Mouse (Mus musculus): Measurements from ENCODE around the gene Pank2.
"Not testable (repeated sequence)": the region's sequence is repeated elsewhere in the genome, so short reads cannot be mapped to it uniquely, and the experiment has no call there.

Gene Pank2

DNA sequence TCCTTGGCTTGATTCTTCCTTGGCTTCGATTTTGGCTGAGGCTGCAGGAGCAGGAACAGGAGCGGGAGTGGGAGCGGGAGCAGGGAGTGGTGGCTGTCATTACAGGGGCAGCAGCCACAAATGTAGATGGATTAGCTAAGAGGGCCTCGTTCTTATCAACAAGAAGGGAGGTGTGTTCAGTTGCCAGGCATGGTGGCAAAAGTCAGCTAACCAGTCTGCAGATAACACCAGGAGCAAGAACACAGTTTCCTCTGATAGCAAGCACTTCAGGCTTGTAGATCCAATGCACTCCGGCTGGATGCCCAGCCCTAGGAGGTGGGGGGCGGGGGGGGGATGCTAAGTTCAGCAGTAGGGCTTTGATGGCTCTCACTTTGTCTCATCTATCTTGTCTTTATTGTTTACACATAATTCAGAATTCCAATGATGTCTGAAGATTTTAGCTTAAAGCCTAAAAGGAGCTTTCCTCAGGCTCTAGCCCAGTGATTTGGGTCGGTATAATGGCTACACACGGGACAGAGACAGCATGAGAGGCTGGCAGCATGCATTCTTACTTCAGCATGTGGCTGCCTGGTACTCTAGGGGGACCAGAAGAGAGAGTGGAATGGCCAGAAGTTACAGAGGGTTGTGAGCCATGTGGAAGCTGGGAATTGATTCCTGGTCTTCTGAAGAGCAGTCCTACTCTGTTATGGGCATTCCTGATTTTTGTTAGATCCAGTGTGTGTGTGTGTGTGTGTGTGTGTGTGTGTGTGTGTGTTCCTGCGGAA, 1.6 kb upstream of the Pank2 start:
- no peak for DNase-seq (ENCODE audit: low read depth, low spot score)

DNA sequence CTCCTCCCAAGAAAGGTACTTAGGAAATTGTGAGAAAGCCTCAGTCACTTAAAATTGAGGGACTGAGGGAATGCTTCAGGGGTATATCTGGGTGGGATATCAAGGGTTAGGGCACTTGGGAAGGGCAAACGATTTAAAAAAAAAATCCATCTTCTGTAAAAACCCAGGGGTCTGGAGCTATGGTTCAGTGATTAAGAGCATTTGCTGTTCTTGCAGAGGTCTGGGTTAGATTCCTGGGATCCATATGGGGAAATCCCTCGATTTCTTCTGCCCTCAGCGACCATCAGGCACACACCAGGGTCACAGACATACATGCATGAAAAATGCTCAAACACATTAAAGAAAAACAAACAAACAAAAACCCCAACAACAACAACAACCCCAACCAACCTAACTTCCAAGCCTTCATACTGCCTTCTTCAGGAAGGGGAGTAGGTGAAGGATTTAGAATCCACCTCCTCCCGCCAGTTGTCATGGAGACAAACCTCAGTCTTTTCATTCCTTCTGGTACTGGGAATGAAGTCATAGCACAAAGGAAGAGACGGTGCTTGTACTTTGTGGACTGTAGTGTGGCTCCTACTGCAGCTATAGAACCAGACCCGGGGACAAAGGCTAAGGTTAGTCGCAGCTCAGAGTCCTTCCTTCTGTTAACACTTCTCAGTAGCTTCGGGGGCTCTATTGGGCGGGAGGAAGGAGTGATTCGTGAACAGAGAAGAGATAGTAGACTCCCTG, 648 bp upstream of the Pank2 start:
- DNase-seq (ENCODE audit: low read depth, low spot score) = peak; percentile 73

DNA sequence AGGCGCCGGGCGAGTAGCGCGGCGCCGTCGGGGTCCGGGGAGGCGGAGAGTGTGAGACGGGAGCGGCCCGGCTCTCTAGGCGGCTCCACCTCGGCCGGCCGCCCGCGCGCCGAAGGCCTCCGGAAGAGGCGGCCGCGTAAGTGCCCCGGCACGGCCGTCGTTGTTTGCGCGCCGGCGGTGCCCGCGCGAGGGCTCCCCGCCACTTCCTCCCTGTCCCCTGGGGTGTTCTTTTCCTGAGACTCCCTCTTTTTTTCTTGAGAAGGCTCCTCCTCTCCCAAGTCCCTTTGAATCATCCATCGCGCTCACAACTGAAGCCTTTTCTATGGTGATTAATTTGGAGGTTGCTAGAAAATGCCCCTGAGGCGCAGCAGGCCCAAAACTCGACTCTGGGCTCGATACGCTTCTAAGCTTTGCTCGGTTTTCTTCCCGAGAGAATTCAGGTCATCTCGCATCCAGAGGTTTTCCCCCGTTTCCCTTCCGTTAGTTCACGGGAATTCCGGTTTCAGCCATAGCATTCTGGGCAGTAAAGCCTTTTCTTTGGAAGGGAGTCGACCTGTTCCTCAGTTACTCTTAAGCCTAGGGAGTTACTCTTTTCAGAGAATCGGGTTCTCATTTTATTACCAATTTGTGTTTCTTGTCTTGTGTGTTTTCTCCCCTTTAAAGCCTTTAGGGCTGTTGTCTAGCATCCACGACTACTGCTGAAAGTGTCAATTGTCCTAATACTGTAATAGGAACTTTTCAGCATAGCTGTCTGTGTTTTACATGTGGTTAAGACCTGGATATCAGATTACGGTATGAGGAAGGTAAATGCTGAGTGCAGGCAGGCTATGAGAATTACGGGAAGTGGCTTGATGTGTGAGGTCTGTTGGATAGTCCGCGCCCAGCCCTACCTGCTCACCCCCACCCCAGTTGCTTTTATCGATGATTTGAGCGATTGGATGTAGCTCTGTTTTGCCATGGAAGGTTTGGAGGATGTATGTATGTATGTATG, 680 bp downstream of the Pank2 start:
- DNase-seq (ENCODE audit: low read depth, low spot score) = peak; percentile 42

DNA sequence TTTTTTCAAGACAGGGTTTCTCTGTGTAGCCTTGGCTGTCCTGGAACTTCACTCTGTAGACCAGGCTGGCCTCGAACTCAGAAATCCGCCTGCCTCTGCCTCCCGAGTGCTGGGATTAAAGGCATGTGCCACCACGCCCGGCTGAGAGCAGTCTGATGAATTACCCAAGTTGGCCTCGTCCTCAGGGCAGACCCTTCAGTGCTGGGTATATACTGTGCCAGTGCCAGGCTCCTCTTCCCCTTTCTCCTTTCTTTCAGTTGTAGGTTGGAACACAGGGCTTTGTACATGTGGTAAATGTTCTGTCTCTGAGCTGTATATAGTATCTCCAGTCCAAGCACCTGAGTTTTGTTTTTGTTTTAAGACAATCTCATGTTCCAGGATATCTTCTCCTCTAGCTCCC, 1.7 kb downstream of the Pank2 start:
- DNase-seq (ENCODE audit: low read depth, low spot score) = no peak

DNA sequence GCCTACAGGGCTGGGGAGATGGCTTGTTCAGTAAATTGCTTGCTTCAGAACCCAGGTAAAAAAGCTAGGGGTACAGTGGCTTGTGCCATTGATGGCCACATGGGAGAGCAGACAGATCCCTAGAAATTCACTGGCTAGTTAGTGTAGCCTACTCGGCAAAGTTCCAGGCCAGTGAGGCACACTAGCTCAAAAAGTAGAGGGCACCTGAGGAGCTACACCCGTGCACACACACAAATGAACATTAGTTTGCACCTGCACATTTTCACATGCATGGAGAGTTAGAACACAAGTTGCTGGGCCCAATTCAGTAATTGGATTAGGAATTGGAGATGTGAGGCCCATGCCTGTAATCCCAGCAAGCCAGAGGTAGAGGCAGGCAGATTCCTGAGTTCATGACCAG, 2.8 kb downstream of the Pank2 start:
- no peak for DNase-seq (ENCODE audit: low read depth, low spot score)

DNA sequence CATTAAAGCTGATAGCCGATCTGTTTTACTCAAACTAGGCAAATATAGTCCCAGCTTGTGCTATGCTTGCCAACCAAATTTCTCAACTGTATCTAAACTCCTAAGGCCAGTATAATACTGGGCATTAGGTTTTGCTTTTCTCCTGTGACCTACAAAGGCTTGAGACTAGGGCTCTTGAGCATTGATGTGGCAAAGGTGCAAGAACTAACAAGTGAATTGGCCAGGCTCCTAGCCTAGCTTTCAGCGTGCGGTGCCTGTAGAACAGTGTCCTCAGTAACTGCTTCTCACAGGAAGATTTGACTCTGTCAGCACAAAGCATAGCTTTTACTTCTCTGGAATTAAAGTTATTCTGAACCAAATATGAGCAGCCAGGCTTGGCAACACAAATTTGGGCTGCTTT, 13.2 kb downstream of the Pank2 start:
- no peak for DNase-seq (ENCODE audit: low read depth, low spot score)

DNA sequence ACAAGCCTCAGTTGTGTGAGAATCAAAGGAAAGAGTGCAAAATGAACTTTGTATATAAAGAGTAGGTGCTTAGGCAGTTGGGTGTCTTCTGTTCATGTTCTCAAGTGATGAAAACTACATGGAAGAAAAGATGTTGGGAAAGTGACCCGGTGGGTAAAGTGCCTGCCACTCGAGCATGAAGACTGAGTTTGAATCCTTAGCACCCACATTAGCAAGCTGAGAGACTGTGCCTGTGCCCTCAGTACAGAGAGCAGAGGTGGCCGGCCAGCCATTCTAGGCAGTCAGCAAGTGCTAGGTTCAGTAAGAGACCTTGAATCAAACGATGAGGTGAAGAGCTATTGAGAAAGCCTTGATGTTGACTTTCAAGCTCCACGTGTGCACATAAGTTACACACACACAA, 14.4 kb downstream of the Pank2 start:
- DNase-seq (ENCODE audit: low read depth, low spot score) = no peak

DNA sequence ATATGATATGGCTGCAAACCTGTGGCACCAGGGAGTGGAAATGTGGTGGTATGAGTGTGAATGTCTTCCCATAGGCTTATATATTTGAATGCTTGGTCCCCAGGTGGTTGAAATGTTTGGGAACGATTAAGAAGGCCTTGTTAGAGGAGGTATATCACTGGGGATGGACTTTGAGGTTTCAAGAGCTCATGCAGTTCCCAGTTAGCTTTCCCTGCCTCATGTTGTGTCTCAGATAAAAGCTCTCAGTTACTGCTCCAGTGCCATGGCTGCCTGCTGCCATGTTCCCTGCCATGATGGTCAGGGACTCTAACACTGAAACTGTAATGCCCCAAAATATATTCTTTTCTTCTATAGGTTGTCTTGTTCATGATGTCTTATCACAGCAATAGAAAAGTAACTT, 19.3 kb downstream of the Pank2 start:
- DNase-seq (ENCODE audit: low read depth, low spot score) = no peak

DNA sequence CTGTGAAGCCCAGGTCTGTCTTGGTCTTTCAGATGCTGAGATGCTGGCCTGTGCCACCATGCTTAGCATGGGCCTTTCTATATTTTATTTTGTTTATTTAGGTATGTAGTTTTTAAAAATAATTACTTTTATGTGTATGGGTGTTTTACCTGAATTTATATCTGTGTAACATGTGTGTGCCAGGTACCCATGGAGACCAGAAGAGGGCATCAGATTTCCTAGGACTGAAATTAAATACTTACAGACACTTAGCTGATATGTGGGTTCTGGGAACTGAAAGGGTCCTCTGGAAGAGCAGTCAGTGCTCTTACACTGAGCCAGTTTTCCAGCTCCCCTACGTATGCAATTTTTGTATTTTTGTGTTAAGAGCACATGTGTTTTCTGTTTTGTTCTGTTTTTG, 24.0 kb downstream of the Pank2 start:
- no peak for DNase-seq (ENCODE audit: low read depth, low spot score)

DNA sequence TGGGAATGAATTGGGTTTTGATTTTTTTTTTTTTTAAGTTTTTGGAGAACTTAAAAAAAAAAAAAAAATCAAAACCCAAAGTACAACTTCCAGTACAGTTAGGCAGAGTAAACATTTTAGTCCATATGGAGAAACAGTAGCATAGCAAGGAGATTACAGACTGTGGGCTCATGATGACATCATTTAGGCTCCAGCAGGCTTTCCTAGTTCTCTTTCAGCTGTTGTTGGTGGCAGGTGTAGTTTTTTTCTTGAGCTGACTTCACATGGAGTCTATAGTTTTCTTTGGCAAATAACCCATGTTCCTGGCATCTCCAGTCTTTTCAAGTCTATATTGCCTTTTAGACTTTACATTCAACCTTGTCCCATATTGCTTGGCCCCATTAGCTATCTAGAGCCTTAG, 28.4 kb downstream of the Pank2 start:
- DNase-seq (ENCODE audit: low read depth, low spot score) = no peak

DNA sequence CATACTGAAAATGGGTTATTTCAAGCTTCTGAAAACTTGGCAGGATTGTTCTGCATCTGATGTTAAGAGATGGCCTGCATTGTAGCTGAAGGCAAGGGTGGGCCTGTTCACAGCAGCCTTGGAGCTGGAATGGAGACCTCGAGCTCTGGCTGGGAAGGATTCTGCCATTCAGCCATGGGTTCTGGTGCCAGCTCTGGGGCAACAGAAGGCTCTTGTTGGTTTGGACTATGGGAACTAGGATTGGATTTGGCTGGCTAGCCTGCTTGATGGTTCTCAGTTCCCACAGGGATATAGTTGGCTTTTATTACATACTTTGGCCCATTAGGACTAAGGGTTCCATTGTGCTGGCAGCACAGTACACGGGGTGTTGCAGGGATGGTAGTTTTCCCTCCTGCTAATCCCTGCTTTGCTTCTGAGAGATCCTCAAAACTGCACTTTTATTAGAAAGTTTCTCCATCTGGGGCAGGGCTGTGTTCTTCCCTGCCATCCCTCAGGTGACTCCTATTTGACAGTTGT, 34.5 kb downstream of the Pank2 start:
- DNase-seq (ENCODE audit: low read depth, low spot score) = no peak

DNA sequence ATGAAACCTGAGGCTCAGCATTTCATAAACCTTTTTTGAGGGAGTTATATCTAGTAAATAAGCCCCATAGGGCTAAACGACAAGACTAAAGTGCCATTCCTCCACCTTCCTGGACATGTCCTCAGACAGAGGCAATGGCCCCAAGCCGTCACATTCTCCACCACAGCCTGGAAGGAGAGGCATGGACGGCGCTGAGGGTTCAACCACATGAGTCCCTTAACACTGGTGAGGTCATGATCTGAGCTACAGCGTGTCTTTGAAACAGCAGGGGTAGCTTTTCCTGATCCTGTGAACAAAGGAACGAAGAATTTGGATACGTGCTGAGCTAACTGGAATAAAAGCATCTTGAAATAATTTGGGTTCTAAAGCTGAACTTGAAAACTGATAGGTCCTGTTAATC, 36.4 kb downstream of the Pank2 start:
- not testable (repeated sequence) for DNase-seq (ENCODE audit: low read depth, low spot score)

DNA sequence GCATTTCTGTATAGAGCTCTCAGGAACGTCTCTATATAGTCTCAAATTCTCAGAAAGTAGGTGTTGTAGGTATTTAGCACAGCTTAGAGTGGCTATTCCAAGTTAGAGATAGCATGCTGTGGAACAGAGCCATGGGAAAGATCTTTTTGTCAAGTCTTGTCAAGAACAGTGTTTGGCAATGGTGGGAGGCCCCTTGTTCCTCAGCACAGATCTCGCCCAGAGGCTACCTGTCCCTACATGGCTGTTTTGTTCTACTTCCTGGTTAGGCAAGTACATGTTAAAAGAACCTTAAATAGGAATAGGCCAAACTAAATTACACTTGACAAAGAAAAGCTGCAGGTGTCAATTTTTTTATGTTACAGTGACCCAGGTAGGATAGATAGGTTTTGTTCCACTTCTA, 38.2 kb downstream of the Pank2 start:
- DNase-seq (ENCODE audit: low read depth, low spot score) = no peak

DNA sequence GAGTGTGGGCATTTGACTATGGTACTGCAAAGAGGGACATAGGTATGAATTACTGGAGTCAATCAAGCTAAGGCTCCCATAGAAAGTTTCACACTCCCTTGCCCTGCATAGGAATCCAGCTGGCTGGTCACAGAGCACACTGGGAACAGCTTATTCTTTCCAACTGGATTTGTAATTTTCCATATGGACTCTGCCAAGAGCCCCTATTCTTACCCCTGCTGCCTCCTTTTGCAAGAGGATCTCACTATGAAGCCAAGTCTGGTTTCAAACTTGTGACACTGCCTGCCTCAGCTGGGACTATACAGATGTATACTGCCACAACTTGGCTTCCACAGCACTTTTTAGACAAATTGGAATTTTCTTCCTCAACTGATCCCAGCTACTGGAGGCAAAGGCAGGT, 39.3 kb downstream of the Pank2 start:
- no peak for DNase-seq (ENCODE audit: low read depth, low spot score)

DNA sequence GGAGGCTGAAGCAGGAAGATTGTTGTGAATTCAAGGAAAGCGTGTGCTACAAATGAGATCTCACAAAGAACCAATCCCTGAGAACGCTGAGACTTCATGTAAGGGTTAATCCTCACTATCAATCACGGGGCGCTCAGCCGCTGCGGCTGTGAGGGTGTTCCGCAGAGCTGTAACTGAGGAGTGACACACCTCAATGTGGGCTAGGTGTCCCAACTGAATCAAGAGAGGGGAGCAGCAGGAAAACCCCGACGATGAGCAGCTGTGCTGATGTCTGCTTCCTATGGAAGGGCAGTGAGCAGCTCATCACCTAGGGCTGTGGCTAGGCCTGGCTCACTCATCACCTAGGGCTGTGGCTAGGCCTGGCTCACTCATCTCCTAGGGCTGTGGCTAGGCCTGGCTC, 42.2 kb downstream of the Pank2 start:
- DNase-seq (ENCODE audit: low read depth, low spot score) = no peak

DNA sequence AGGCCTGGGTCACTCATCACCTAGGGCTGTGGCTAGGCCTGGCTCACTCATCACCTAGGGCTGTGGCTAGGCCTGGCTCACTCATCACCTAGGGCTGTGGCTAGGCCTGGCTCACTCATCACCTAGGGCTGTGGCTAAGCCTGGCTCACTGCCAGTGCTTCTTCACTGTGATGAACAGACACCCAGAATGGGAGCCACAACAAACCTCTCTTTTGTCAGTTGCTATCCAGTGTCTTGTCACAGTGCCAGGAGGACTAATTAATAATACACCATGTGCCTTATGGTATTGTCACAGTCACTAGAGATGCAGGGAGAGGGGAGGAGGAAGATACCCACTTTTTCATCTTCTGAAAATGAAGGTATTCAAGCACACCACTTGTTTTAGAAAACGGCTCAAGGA, 42.9 kb downstream of the Pank2 start:
- DNase-seq (ENCODE audit: low read depth, low spot score) = not testable (repeated sequence)

DNA sequence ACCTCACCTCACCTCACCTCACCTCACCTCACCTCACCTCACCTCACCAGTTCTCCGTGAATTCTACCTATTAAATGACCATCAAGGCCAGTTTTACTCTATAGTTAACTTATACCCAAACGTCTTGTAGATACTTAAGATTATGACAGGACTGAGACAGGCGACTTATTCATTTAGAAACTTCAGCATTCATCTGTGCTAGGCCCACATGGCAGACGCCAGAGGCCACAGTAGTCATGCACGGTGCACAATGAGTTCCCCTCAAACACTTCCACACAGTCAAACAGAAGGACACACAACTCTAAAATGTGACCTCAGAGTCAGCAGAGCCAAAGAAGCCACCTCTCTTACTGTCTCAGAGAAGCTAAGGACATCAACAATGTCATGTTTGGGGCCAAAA, 45.1 kb downstream of the Pank2 start:
- no peak for DNase-seq (ENCODE audit: low read depth, low spot score)

DNA sequence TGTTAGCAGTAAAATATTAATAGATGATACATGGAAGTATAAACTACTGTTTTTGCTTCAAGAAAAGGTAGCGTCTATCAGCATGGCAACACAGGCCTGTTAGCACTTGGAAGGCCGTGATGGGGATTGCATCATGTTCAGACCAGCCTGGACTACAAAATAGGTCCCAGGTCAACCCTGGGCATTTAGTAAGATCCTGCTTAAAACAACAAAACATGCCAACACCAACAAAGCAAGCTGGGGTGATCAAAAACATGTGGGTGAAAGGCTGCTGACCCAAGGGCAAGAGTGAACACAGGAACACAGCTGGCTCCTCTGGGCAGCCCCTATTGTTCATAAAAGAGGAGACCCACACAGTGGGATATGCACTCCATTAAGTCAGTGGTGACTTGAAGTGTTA, 45.5 kb downstream of the Pank2 start:
- DNase-seq (ENCODE audit: low read depth, low spot score) = no peak

DNA sequence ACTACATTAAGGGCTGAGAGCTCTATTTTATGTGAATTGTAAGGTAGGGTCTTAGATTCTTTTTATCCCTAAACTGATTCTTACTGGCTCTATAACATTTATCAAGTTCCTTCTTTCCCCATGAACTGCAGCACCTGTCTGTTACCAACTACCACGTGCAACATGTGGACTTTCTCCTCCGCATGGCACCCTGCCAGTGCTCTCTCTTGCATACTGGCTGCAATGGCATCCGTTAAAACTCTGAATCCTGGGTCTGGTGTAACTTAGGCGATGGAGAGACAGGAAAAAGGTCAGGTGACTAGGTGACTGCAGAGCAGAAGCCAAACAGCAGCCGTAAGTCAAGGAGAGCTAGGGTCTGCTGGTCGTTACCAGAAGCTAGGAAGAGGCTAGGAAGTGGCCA, 47.0 kb downstream of the Pank2 start:
- no peak for DNase-seq (ENCODE audit: low read depth, low spot score)

DNA sequence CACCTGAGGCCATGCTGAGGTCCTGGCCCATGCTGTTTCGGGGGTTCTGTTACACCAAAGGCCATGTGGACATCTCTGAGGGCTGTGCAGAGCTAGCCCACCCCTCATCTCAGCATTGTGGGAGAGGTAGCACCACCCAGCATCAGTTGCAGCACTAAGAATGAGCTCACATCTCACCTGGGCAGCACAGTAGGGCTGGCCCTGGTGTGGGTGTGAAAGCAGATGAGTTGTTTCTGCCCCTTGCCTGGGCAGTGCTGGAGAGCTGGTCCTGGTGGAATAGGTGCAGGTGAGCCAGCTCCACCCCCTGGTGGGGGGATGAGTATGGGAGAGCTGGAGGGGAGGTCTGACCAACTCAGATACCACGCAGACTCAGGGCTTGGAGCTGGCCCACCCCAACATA, 53.9 kb downstream of the Pank2 start:
- DNase-seq (ENCODE audit: low read depth, low spot score) = no peak

DNA sequence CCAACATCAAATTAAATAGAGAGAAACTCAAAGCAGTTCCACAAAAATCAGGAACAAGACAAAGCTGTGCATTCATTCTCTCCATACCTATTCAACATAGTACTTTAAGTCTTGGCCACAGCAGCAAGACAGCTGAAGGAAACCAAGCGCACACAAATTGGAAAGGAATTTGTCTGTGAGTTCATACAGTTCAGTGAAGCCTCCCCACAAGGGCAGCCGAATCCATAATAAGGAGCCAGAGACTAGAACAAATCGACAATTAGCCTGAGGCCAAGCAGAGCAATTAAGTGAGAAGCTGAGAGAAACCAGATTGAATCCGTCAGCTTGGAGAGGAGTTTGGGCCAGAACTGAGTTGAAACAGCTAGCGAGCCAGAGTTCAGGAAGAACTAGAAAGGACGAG, 57.1 kb downstream of the Pank2 start:
- no peak for DNase-seq (ENCODE audit: low read depth, low spot score)

DNA sequence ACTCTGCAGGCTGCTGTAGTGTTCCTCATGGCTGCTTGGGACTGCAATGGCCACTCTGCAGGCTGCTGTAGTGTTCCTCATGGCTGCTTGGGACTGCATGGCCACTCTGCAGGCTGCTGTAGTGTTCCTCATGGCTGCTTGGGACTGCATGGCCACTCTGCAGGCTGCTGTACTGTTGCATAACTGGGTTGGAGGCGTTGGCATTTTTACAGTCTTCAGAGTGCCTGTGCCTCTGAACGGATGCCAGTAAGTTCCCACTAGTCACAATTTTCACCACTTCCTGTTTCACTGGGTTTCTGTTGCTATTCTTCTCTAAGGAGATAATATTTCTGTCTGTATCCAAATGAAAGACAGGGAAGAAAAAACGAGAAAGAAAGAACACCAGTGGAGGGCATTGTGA, 58.9 kb downstream of the Pank2 start:
- peak; percentile 85 for DNase-seq (ENCODE audit: low read depth, low spot score)

All from telencephalon, adult 2 months (tissue).